In the genomic region with DNA sequence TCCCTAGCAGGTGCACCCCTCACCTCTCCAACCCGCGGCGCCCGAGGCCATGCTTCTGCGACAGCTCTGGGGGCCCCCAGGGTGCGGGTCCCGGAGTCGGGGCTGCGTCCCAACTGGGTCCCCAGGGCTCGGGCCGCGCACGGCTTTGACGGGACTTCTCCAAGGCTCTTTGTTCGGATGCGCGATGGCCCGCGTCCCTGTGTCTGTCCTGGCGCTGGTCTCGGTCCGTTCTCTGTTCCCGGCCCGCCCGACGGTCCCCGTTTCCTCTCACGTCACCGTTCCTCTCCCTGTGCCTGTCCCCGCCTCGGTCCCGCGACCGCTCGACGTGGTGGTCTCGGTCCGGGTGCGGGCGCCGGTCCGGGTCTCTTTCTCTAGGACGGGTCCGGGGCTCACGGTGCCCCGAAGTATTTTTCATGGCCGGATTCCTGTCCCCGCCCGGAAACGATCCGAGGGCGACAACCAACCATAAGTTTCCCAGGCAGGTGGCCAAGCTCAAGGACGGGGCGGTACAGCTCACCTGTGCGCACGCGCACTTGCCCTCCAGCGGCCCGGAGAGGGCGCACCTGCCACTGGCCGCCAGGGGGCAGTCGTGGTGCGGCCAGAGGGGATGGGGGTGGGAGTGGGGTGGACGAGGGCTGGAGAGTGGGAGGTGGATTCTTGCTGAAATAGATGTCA, we compare ENCODE assay signal across 7 mouse cellular contexts. TPM values are rescaled to one million over a fixed set of nuclear protein-coding genes. Genes with fewer than 3 reads are reported as not detected.
DNase-seq lines count a peak whose midpoint lies in the region; ATAC-seq and TF ChIP-seq lines count a peak whose summit lies in the region.

A gene (minus strand): TSS at position 511 of the 675 bp plus-strand sequence.

- no peaks in the 10 kb centered on the region; the same call in 1 of the 2 replicates for H3K4me1 ChIP-seq in intestine, postnatal 0 days (replicated peaks; ENCODE audit: control insufficient read depth, insufficient read depth, low read length)

- H3K9me3 ChIP-seq in intestine, postnatal 0 days (ENCODE audit: control insufficient read depth) = no peaks in the 10 kb centered on the region

- peak; percentile 65 for ATAC-seq in erythroid progenitor cell, adult 5-6 weeks (replicated peaks; ENCODE audit: low FRiP score, poor library complexity, severe bottlenecking)
- peak; percentile 70 for ATAC-seq in intestine, postnatal 0 days

- peak within 1 kb of the TSS; percentile 72 for H3K4me2 ChIP-seq in intestine, postnatal 0 days (replicated peaks; ENCODE audit: low read depth)

- DNase-seq in ES-CJ7 (ENCODE audit: low read depth, low spot score) (peak; percentile 86), WW6 (ENCODE audit: low read depth, low spot score) (peak; percentile 66)
- DNase-seq in lung, adult 18-20 months = peak; percentile 84 to 88
- peak; percentile 60 for DNase-seq in ovary, postnatal 14 days (ENCODE audit: low spot score)
- DNase-seq in frontal cortex, postnatal 36 days (ENCODE audit: low spot score in 2 of 2) = no peak

- H3K36me3 ChIP-seq in intestine, postnatal 0 days (ENCODE audit: control insufficient read depth, insufficient read depth) = no peaks in the 10 kb centered on the region

- H3K4me3 ChIP-seq in intestine, postnatal 0 days (ENCODE audit: low read depth, low read length) = peak within 1 kb of the TSS; percentile 60

- peak within 1 kb of the TSS; percentile 78 for H3K27ac ChIP-seq in intestine, postnatal 0 days (ENCODE audit: low read depth, low read length)

- H3K27me3 ChIP-seq in intestine, postnatal 0 days (replicated peaks; ENCODE audit: control insufficient read depth, insufficient read depth, low read length) = peaks cover 4% of the 10 kb centered on the region; the same call in 1 of the 2 replicates

- 2% methylated on average over 64 of the region's 64 CpGs for WGBS in intestine, postnatal 0 days

- peak within 1 kb of the TSS; percentile 75 for H3K9ac ChIP-seq in intestine, postnatal 0 days (ENCODE audit: low read depth, low read length)

- TF ChIP-seq CTCF in intestine, postnatal 0 days (IDR thresholded peaks at IDR 0.05; ENCODE audit: low read depth) = peak; percentile 95

RNA-seq across cellular contexts. Expression of the gene that starts here (rescaled TPM):
- not detected in 2 replicates for total RNA-seq in erythroid progenitor cell, adult 5-6 weeks (2015; ENCODE audit: low replicate concordance)
- not detected in 2 replicates for total RNA-seq in erythroid progenitor cell, adult 5-6 weeks (2017; ENCODE audit: low replicate concordance)
- 24.9 and 25.0 TPM in 2 replicates for polyA plus RNA-seq in intestine, postnatal 0 days (2015; fragmentation: Nextera tagmentation; extraction: Ambion mirVana)

Comparison
In these comparisons a context has a peak if more than half of its experiments do, and no peak if none do; other contexts are left out.
1. Peak in ATAC-seq in erythroid progenitor cell, adult 5-6 weeks; RNA of the gene not detected or under 1 TPM.
2. DNase-seq: peak in ES-CJ7 (single experiment), WW6 (single experiment), lung, adult 18-20 months (2 of 2) and ovary, postnatal 14 days (single experiment); none in frontal cortex, postnatal 36 days (0 of 2).